Mouse (Mus musculus): ENCODE measurements around the gene Pank1. TPM values are rescaled to one million over a fixed set of nuclear protein-coding genes. Genes with fewer than 3 reads are reported as not detected.

The Pank1 gene
- 10.4 and 10.8 TPM in 2 replicates for polyA plus RNA-seq (2014; fragmentation: Nextera tagmentation; extraction: Ambion mirVana)

GRCm38 (mm10) chr19:34878603-34879541, at the start of gene Pank1:
Gene Pank1 (minus strand): TSS chr19:34879455.
- Histone ChIP-seq H3K27me3 (ENCODE audit: control insufficient read depth, insufficient read depth, low read length) (no peaks in the 10 kb centered on the region), H3K4me2 (ENCODE audit: low read depth, severe bottlenecking) (peak within 1 kb of the TSS; percentile 71), H3K27ac (replicated peaks; ENCODE audit: low read depth, low read length) (peak within 1 kb of the TSS; percentile 95), H3K4me1 (ENCODE audit: control insufficient read depth, insufficient read depth, low read length) (0 out of 2 replicates have a peak, but pooled peaks cover 4% of the 10 kb centered on the region), H3K36me3 (ENCODE audit: control insufficient read depth, insufficient read depth, low read length) (no peaks in the 10 kb centered on the region), H3K9me3 (ENCODE audit: control insufficient read depth, low read length) (no peaks in the 10 kb centered on the region), H3K9ac (ENCODE audit: low read length) (peak within 1 kb of the TSS; percentile 96), H3K4me3 (ENCODE audit: low read depth, low read length) (peak within 1 kb of the TSS; percentile 80)
- under 1% methylated on average over 79 of the region's 96 CpGs for WGBS
- ATAC-seq (ENCODE audit: insufficient number of reproducible peaks, low FRiP score, low TSS enrichment, low read depth): peak; percentile 66
- DNase-seq (ENCODE audit: low spot score): peak; percentile 83

DNA sequence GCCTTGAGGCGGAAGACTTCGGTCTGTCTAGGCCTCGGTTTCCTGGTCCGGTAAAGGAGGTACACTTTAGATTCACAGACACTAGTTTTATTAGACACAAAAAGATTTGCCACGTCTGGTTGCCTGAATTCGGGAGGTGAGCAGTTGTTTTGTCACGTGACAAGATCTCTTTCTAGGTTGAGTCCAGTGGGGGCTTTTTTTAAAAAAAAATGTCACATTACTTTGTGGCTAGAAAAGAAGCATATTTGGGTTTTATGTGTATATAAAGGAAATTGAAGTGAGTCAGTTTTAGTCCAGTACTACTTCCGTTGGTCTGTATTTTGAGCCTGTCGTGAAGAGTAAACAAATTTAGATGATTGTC, 43.3 kb upstream of the Pank1 start:
- H3K27me3 ChIP-seq (ENCODE audit: control insufficient read depth, insufficient read depth, low read length): no peaks in the 10 kb centered on the region
- H3K4me1 ChIP-seq (ENCODE audit: control insufficient read depth, insufficient read depth, low read length): no peaks in the 10 kb centered on the region
- peak overlapping the region; percentile 48 for H3K4me2 ChIP-seq (ENCODE audit: low read depth, severe bottlenecking)
- no peak for ATAC-seq (ENCODE audit: insufficient number of reproducible peaks, low FRiP score, low TSS enrichment, low read depth)
- peak overlapping the region; percentile 88 for H3K4me3 ChIP-seq (ENCODE audit: low read depth, low read length)
- H3K9ac ChIP-seq (ENCODE audit: low read length): peak overlapping the region; percentile 79
- H3K36me3 ChIP-seq (ENCODE audit: control insufficient read depth, insufficient read depth, low read length): peaks cover 3% of the 10 kb centered on the region; the same call in 1 of the 2 replicates
- H3K9me3 ChIP-seq (ENCODE audit: control insufficient read depth, low read length): no peaks in the 10 kb centered on the region
- under 1% methylated on average over 9 of the region's 9 CpGs for WGBS
- no peak for DNase-seq (ENCODE audit: low spot score)
- peak overlapping the region; percentile 59; the same call in 1 of the 2 replicates for H3K27ac ChIP-seq (replicated peaks; ENCODE audit: low read depth, low read length)

- Histone ChIP-seq H3K4me2 (ENCODE audit: low read depth, severe bottlenecking) (peak within 1 kb of the TSS; percentile 53), H3K27ac (replicated peaks; ENCODE audit: low read depth, low read length) (peak within 1 kb of the TSS; percentile 59; the same call in 1 of the 2 replicates), H3K4me3 (ENCODE audit: low read depth, low read length) (peak within 1 kb of the TSS; percentile 88), H3K9me3 (ENCODE audit: control insufficient read depth, low read length) (no peaks in the 10 kb centered on the region), H3K27me3 (ENCODE audit: control insufficient read depth, insufficient read depth, low read length) (no peaks in the 10 kb centered on the region), H3K36me3 (ENCODE audit: control insufficient read depth, insufficient read depth, low read length) (peaks cover 3% of the 10 kb centered on the region; the same call in 1 of the 2 replicates), H3K9ac (ENCODE audit: low read length) (peak within 1 kb of the TSS; percentile 79), H3K4me1 (ENCODE audit: control insufficient read depth, insufficient read depth, low read length) (no peaks in the 10 kb centered on the region)
- under 1% methylated on average over 57 of the region's 57 CpGs for WGBS
- ATAC-seq (ENCODE audit: insufficient number of reproducible peaks, low FRiP score, low TSS enrichment, low read depth) (peak; percentile 93), DNase-seq (ENCODE audit: low spot score) (peak; percentile 98)
Measured at GRCm38 (mm10) chr19:34921652-34922602, 42.7 kb upstream of the Pank1 start, which contains the start of gene Kif20b. Gene Kif20b (plus strand): TSS chr19:34922361.

GRCm38 (mm10) chr19:34921253-34921651, 42.0 kb upstream of the Pank1 start:
- peak; percentile 32 for DNase-seq (ENCODE audit: low spot score)
- Histone ChIP-seq H3K27ac (replicated peaks; ENCODE audit: low read depth, low read length) (no peak overlapping the region), H3K9me3 (ENCODE audit: control insufficient read depth, low read length) (no peaks in the 10 kb centered on the region), H3K4me1 (ENCODE audit: control insufficient read depth, insufficient read depth, low read length) (no peaks in the 10 kb centered on the region), H3K9ac (ENCODE audit: low read length) (no peak overlapping the region), H3K4me2 (ENCODE audit: low read depth, severe bottlenecking) (peak overlapping the region; percentile 53), H3K36me3 (ENCODE audit: control insufficient read depth, insufficient read depth, low read length) (peaks cover 3% of the 10 kb centered on the region; the same call in 1 of the 2 replicates), H3K27me3 (ENCODE audit: control insufficient read depth, insufficient read depth, low read length) (no peaks in the 10 kb centered on the region), H3K4me3 (ENCODE audit: low read depth, low read length) (peak overlapping the region; percentile 88)
- ATAC-seq (ENCODE audit: insufficient number of reproducible peaks, low FRiP score, low TSS enrichment, low read depth): no peak
- WGBS: 17% methylated on average over 7 of the region's 7 CpGs

- ATAC-seq (ENCODE audit: insufficient number of reproducible peaks, low FRiP score, low TSS enrichment, low read depth) (no peak), DNase-seq (ENCODE audit: low spot score) (no peak)
- Histone ChIP-seq H3K36me3 (ENCODE audit: control insufficient read depth, insufficient read depth, low read length) (peaks cover 3% of the 10 kb centered on the region; the same call in 1 of the 2 replicates), H3K27ac (replicated peaks; ENCODE audit: low read depth, low read length) (no peak overlapping the region), H3K4me2 (ENCODE audit: low read depth, severe bottlenecking) (no peak overlapping the region), H3K4me1 (ENCODE audit: control insufficient read depth, insufficient read depth, low read length) (no peaks in the 10 kb centered on the region), H3K9me3 (ENCODE audit: control insufficient read depth, low read length) (no peaks in the 10 kb centered on the region), H3K9ac (ENCODE audit: low read length) (no peak overlapping the region), H3K27me3 (ENCODE audit: control insufficient read depth, insufficient read depth, low read length) (no peaks in the 10 kb centered on the region), H3K4me3 (ENCODE audit: low read depth, low read length) (no peak overlapping the region)
- 87% methylated on average over 3 of the region's 3 CpGs for WGBS
Measured at GRCm38 (mm10) chr19:34920531-34920930, 41.3 kb upstream of the Pank1 start.

DNA sequence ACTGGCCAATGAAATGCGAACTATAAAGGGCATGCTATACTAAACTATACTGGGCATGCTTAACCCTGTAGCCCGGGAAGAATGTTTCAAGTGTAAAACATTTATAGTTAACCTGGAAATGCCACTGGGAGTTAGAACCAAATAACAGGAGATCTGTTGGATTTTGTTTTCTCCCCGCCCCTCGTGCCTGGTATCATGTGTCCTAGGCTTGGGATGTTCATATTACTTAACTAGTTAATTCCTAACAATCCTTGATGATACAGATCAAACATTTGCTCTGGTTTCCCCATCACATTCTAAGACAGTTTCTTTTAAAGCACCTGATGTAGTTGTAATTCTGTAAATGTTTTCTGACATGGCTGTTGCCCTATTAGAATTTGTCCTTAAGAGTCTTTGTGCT, 40.8 kb upstream of the Pank1 start:
- no peak overlapping the region for H3K9ac ChIP-seq (ENCODE audit: low read length)
- ATAC-seq (ENCODE audit: insufficient number of reproducible peaks, low FRiP score, low TSS enrichment, low read depth) (no peak), DNase-seq (ENCODE audit: low spot score) (no peak)
- H3K4me2 ChIP-seq (ENCODE audit: low read depth, severe bottlenecking): no peak overlapping the region
- H3K4me1 ChIP-seq (ENCODE audit: control insufficient read depth, insufficient read depth, low read length): no peaks in the 10 kb centered on the region
- no peaks in the 10 kb centered on the region for H3K27me3 ChIP-seq (ENCODE audit: control insufficient read depth, insufficient read depth, low read length)
- peaks cover 1% of the 10 kb centered on the region; the same call in 1 of the 2 replicates for H3K36me3 ChIP-seq (ENCODE audit: control insufficient read depth, insufficient read depth, low read length)
- WGBS: 87% methylated on average over 4 of the region's 4 CpGs
- no peaks in the 10 kb centered on the region for H3K9me3 ChIP-seq (ENCODE audit: control insufficient read depth, low read length)
- H3K4me3 ChIP-seq (ENCODE audit: low read depth, low read length): no peak overlapping the region
- H3K27ac ChIP-seq (replicated peaks; ENCODE audit: low read depth, low read length): no peak overlapping the region

- no peaks in the 10 kb centered on the region for H3K36me3 ChIP-seq (ENCODE audit: control insufficient read depth, insufficient read depth, low read length)
- ATAC-seq (ENCODE audit: insufficient number of reproducible peaks, low FRiP score, low TSS enrichment, low read depth) (no peak), DNase-seq (ENCODE audit: low spot score) (no peak)
- no peak overlapping the region for H3K4me2 ChIP-seq (ENCODE audit: low read depth, severe bottlenecking)
- H3K4me3 ChIP-seq (ENCODE audit: low read depth, low read length): no peak overlapping the region
- H3K27ac ChIP-seq (replicated peaks; ENCODE audit: low read depth, low read length): no peak overlapping the region
- H3K9ac ChIP-seq (ENCODE audit: low read length): no peak overlapping the region
- no peaks in the 10 kb centered on the region for H3K4me1 ChIP-seq (ENCODE audit: control insufficient read depth, insufficient read depth, low read length)
- no peaks in the 10 kb centered on the region for H3K9me3 ChIP-seq (ENCODE audit: control insufficient read depth, low read length)
- no peaks in the 10 kb centered on the region for H3K27me3 ChIP-seq (ENCODE audit: control insufficient read depth, insufficient read depth, low read length)
Measured at GRCm38 (mm10) chr19:34912366-34912765, 33.1 kb upstream of the Pank1 start.

DNA sequence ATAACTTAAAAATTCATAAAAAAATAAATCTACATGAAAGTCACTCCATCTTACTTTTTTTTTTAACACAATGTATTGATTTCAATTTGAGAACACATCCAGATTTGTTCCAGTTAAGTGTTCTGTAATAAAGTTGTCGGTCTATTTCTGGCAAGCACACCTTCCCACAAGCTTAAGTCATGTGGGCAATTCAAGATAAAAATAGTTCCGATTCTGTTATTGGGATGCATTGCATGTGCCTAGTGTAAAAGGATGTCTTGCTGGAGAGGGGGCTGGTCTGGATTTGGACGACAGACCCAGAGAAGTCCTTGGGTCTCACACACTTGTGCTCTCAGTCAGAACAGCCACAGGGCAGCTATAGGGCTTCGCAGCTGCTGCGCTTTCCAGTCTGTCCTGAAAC, 27.5 kb upstream of the Pank1 start:
- H3K36me3 ChIP-seq (ENCODE audit: control insufficient read depth, insufficient read depth, low read length): no peaks in the 10 kb centered on the region
- DNase-seq (ENCODE audit: low spot score) (no peak), ATAC-seq (ENCODE audit: insufficient number of reproducible peaks, low FRiP score, low TSS enrichment, low read depth) (no peak)
- no peaks in the 10 kb centered on the region for H3K27me3 ChIP-seq (ENCODE audit: control insufficient read depth, insufficient read depth, low read length)
- H3K4me2 ChIP-seq (ENCODE audit: low read depth, severe bottlenecking): no peak overlapping the region
- no peak overlapping the region for H3K4me3 ChIP-seq (ENCODE audit: low read depth, low read length)
- no peak overlapping the region for H3K9ac ChIP-seq (ENCODE audit: low read length)
- H3K9me3 ChIP-seq (ENCODE audit: control insufficient read depth, low read length): no peaks in the 10 kb centered on the region
- H3K27ac ChIP-seq (replicated peaks; ENCODE audit: low read depth, low read length): no peak overlapping the region
- 85% methylated on average over 5 of the region's 5 CpGs for WGBS
- no peaks in the 10 kb centered on the region for H3K4me1 ChIP-seq (ENCODE audit: control insufficient read depth, insufficient read depth, low read length)
